8 mouse cellular contexts compared by ENCODE assay signal in genomic region chr2:75609150-75609946, GRCm38 (mm10). TPM values are rescaled to one million over a fixed set of nuclear protein-coding genes. Genes with fewer than 3 reads are reported as not detected.
A peak's percentile ranks its signal among the peaks of the same experiment; 100 is the strongest.
DNase-seq lines count a peak whose midpoint lies in the region; ATAC-seq and TF ChIP-seq lines count a peak whose summit lies in the region.

No protein-coding gene starts in this region.

- peak overlapping the region; percentile 38 for H3K4me2 ChIP-seq in hindbrain, embryonic 11.5 days (replicated peaks; ENCODE audit: low read depth, low read length)
- peak overlapping the region; percentile 56 for H3K4me2 ChIP-seq in lung, embryonic 14.5 days
- H3K4me2 ChIP-seq in stomach, embryonic 14.5 days (replicated peaks; ENCODE audit: low read depth, low read length), result peak overlapping the region; percentile 49

- TF ChIP-seq CTCF in lung, embryonic 14.5 days (IDR thresholded peaks at IDR 0.05; ENCODE audit: low read depth), result no peak

- peak overlapping the region; percentile 63 for H3K27ac ChIP-seq in forebrain, embryonic 10.5 days
- H3K27ac ChIP-seq in hindbrain, embryonic 11.5 days (ENCODE audit: low read depth, low read length), result no peak overlapping the region
- no peak overlapping the region for H3K27ac ChIP-seq in lung, embryonic 14.5 days (ENCODE audit: low read depth)
- peak overlapping the region; percentile 33; the same call in 1 of the 2 replicates for H3K27ac ChIP-seq in stomach, embryonic 14.5 days (ENCODE audit: low read length)

- 18% methylated on average over 27 of the region's 27 CpGs for WGBS in forebrain, embryonic 10.5 days
- 12% methylated on average over 27 of the region's 27 CpGs for WGBS in hindbrain, embryonic 11.5 days
- WGBS in lung, embryonic 14.5 days, result 19% methylated on average over 27 of the region's 27 CpGs
- WGBS in stomach, embryonic 14.5 days, result 16% methylated on average over 27 of the region's 27 CpGs

- H3K9me3 ChIP-seq in forebrain, embryonic 10.5 days, result no peaks in the 10 kb centered on the region
- H3K9me3 ChIP-seq in hindbrain, embryonic 11.5 days (ENCODE audit: control insufficient read depth, low read length), result no peaks in the 10 kb centered on the region
- no peaks in the 10 kb centered on the region for H3K9me3 ChIP-seq in lung, embryonic 14.5 days (ENCODE audit: low read depth, low read length)
- H3K9me3 ChIP-seq in stomach, embryonic 14.5 days (ENCODE audit: control insufficient read depth, low read depth, low read length), result no peaks in the 10 kb centered on the region

- ATAC-seq in hindbrain, embryonic 11.5 days (ENCODE audit: low FRiP score), result no peak
- ATAC-seq in lung, embryonic 14.5 days (ENCODE audit: insufficient read depth), result peak; percentile 26; the same call in 1 of the 2 replicates
- ATAC-seq in stomach, embryonic 14.5 days (ENCODE audit: insufficient number of reproducible peaks, insufficient read depth, low FRiP score, low read depth), result no peak

- H3K27me3 ChIP-seq in forebrain, embryonic 10.5 days (ENCODE audit: poor library complexity, severe bottlenecking), result peaks cover 77% of the 10 kb centered on the region
- no peaks in the 10 kb centered on the region; the same call in 1 of the 2 replicates for H3K27me3 ChIP-seq in hindbrain, embryonic 11.5 days (ENCODE audit: control insufficient read depth, insufficient read depth, low read length)
- no peaks in the 10 kb centered on the region for H3K27me3 ChIP-seq in lung, embryonic 14.5 days (ENCODE audit: insufficient read depth, low read length)
- H3K27me3 ChIP-seq in stomach, embryonic 14.5 days (ENCODE audit: control insufficient read depth, insufficient read depth, low read length), result no peaks in the 10 kb centered on the region

- no peaks in the 10 kb centered on the region for H3K36me3 ChIP-seq in forebrain, embryonic 10.5 days (replicated peaks)
- no peaks in the 10 kb centered on the region for H3K36me3 ChIP-seq in hindbrain, embryonic 11.5 days (ENCODE audit: control insufficient read depth, insufficient read depth, low read length)
- no peaks in the 10 kb centered on the region for H3K36me3 ChIP-seq in lung, embryonic 14.5 days (ENCODE audit: insufficient read depth)
- H3K36me3 ChIP-seq in stomach, embryonic 14.5 days (ENCODE audit: control insufficient read depth, insufficient read depth, low read length), result no peaks in the 10 kb centered on the region

- peak overlapping the region; percentile 7; the same call in 1 of the 2 replicates for H3K9ac ChIP-seq in hindbrain, embryonic 11.5 days (ENCODE audit: low read depth, low read length)
- H3K9ac ChIP-seq in lung, embryonic 14.5 days, result peak overlapping the region; percentile 27
- 0 out of 2 replicates have a peak overlapping the region, but pooled peaks have one; percentile 14 for H3K9ac ChIP-seq in stomach, embryonic 14.5 days (replicated peaks; ENCODE audit: low read depth, low read length)

- peaks cover 37% of the 10 kb centered on the region for H3K4me1 ChIP-seq in forebrain, embryonic 10.5 days
- H3K4me1 ChIP-seq in hindbrain, embryonic 11.5 days (replicated peaks; ENCODE audit: control insufficient read depth, insufficient read depth, low read length), result no peaks in the 10 kb centered on the region
- H3K4me1 ChIP-seq in lung, embryonic 14.5 days (ENCODE audit: insufficient read depth), result peaks cover 9% of the 10 kb centered on the region; the same call in 1 of the 2 replicates
- H3K4me1 ChIP-seq in stomach, embryonic 14.5 days (ENCODE audit: control insufficient read depth, insufficient read depth, low read length), result peaks cover 16% of the 10 kb centered on the region

- peak overlapping the region; percentile 41 for H3K4me3 ChIP-seq in forebrain, embryonic 10.5 days
- H3K4me3 ChIP-seq in hindbrain, embryonic 11.5 days (ENCODE audit: low read depth, low read length), result peak overlapping the region; percentile 19; the same call in 1 of the 2 replicates
- peak overlapping the region; percentile 13; the same call in 1 of the 2 replicates for H3K4me3 ChIP-seq in lung, embryonic 14.5 days (ENCODE audit: low read depth, low read length)
- H3K4me3 ChIP-seq in stomach, embryonic 14.5 days (ENCODE audit: low read depth, low read length), result peak overlapping the region; percentile 16; the same call in 1 of the 2 replicates

- peak; percentile 4 for DNase-seq in right cerebral cortex, postnatal 25 days
- no peak for DNase-seq in right cerebral cortex, postnatal 10 days (ENCODE audit: low spot score in 2 of 2)
- peak; percentile 40 for DNase-seq in forebrain, embryonic 10.5 days (ENCODE audit: extremely low spot score, low spot score)
- DNase-seq in hindbrain, embryonic 11.5 days (ENCODE audit: low spot score), result peak; percentile 57
- DNase-seq in lung, embryonic 14.5 days, result peak; percentile 82
- no peak for DNase-seq in thymus, postnatal 25 days
- no peak for DNase-seq in right cerebral cortex, postnatal 14 days

RNA-seq across cellular contexts. Expression of gene Hnrnpa3, which starts 49.7 kb away (rescaled TPM):
- polyA plus RNA-seq in forebrain, embryonic 10.5 days (2016; fragmentation: Nextera tagmentation; extraction: Ambion mirVana), result 405 and 428 TPM in 2 replicates
- 304 and 320 TPM in 2 replicates for polyA plus RNA-seq in hindbrain, embryonic 11.5 days (2014; fragmentation: Nextera tagmentation; extraction: Ambion mirVana)
- polyA plus RNA-seq in lung, embryonic 14.5 days (2014; fragmentation: Nextera tagmentation; extraction: Ambion mirVana), result 302 and 305 TPM in 2 replicates
- polyA plus RNA-seq in stomach, embryonic 14.5 days (2014; fragmentation: Nextera tagmentation; extraction: Ambion mirVana), result 247 and 253 TPM in 2 replicates

Comparison
In these comparisons a context has a peak if more than half of its experiments do, and no peak if none do; other contexts are left out.
1. DNase-seq: peak in right cerebral cortex, postnatal 25 days (single experiment), forebrain, embryonic 10.5 days (single experiment), hindbrain, embryonic 11.5 days (single experiment) and lung, embryonic 14.5 days (single experiment); none in right cerebral cortex, postnatal 10 days (0 of 2), thymus, postnatal 25 days (single experiment) and right cerebral cortex, postnatal 14 days (single experiment).
2. H3K27ac ChIP-seq: peak in forebrain, embryonic 10.5 days (single experiment) and stomach, embryonic 14.5 days (single experiment); none in hindbrain, embryonic 11.5 days (single experiment) and lung, embryonic 14.5 days (single experiment).
3. Peak in every context shown above with its lines, with median percentiles within 50 percentile points of each other: H3K4me3 ChIP-seq, H3K4me2 ChIP-seq and H3K9ac ChIP-seq.